Mouse (Mus musculus): ENCODE results near the gene Ints1.
A peak's percentile ranks its signal among the peaks of the same experiment; 100 is the strongest.

Gene Ints1

GRCm38 (mm10) chr5:139718540-139718939 is 56.9 kb downstream of the Ints1 start:
- no peak for DNase-seq (ENCODE audit: low read depth, low spot score)

GRCm38 (mm10) chr5:139717723-139718122 is 57.8 kb downstream of the Ints1 start:
- DNase-seq (ENCODE audit: low read depth, low spot score): peak; percentile 29

GRCm38 (mm10) chr5:139706496-139706895 is 69.0 kb downstream of the Ints1 start:
- no peak for DNase-seq (ENCODE audit: low read depth, low spot score)

GRCm38 (mm10) chr5:139702905-139703304 is 72.6 kb downstream of the Ints1 start:
- DNase-seq (ENCODE audit: low read depth, low spot score): peak; percentile 32

GRCm38 (mm10) chr5:139702236-139702635 is 73.2 kb downstream of the Ints1 start:
- DNase-seq (ENCODE audit: low read depth, low spot score): no peak

Data from CD4-positive helper T cell, adult 2 months (primary cell).